Mouse (Mus musculus): Measurements from ENCODE around the gene Mtmr3.
"Not testable (repeated sequence)": the region's sequence is repeated elsewhere in the genome, so short reads cannot be mapped to it uniquely, and the experiment has no call there.

The Mtmr3 gene

GRCm38 (mm10) chr11:4601890-4602289 lies 7.2 kb upstream of the Mtmr3 start:
- in situ Hi-C loops (cut with MboI), result no loop called here

DNA sequence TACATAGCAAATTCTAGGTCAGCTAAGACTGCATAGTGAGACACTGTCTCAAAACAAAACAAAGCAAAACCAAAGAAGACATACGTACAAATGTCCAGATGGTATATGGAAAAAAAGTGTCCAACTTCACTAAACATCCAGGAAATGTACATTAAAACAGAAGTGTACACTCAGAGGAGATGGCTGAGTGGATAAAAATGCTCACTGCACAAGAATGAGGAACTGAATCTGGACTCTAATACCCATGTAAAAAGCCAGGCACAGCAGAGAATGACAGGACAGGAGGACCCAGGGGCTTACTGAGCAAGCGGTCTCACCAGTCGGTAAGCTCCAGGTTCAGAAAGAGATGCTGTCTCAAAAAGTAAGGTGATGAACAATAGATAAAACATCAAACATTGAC lies 5.3 kb upstream of the Mtmr3 start:
- in situ Hi-C loops (cut with MboI), result loop anchor here (5.0 kb wide), 1 partner anchor 37 kb away; the partner anchor contains the start of gene Ascc2

DNA sequence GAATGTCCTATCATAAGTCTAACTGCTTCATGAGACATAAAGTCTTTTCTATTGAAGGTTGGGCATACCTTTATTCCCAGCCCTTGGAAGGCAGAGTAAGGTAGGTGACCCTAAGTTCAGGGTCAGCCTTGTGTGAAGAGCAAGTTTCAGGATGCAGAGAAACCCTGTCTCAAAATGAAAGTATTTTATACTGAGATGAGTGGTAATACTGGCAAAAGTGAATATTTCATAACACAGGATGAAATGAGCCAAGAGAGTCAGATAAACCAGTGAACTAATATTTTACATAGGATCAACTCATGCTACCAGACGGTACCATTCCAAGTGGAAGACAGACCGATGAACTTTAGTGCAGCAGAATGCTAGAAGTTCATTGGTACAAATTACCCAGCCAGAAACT lies 3.7 kb upstream of the Mtmr3 start:
- in situ Hi-C loops (cut with MboI), result loop anchor here (5.0 kb wide), 1 partner anchor 39 kb away; the partner anchor contains the start of gene Ascc2

DNA sequence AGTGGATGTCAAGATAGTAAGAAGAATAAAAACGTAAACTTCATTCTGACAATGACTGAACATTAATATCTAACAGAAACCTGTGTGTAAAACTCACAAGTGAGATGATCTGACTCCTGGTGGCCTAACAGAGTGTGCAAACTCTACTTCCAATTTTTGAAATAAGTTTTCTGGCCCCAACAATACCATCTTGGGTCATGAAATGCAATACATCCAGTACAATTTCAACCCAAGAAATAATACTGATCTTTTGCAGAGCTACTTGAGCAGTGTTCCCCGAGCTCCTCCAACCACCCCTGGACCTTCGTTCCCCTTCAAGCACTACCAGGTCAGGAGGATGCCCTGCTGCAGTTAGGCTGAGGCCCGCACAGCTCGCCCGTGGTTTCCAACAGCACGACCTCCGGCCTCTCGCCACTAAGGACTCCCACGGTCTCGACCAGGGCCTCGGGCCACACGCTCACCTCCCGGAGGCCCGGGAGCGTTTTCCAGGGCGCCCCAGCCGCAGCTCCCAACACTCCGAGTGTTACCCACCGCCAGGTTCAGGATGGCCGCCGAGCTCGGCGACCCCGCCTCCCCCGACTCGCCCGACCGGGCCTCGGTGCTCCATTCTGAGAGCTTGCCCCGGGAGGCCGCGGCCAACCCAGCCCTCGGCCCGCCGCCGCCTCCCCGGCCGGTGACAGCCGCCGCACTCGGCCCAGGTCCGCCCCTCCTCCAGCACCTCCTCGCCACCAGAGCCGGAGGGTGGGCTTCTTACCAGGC lies 635 bp downstream of the Mtmr3 start:
- in situ Hi-C loops (cut with MboI), result no loop called here

- in situ Hi-C loops (cut with MboI), result no loop called here
These were observed 1.2 kb downstream of the Mtmr3 start for GRCm38 (mm10) chr11:4593491-4593848.

- in situ Hi-C loops (cut with MboI), result no loop called here
These were observed 2.9 kb downstream of the Mtmr3 start for GRCm38 (mm10) chr11:4591811-4592210.

DNA sequence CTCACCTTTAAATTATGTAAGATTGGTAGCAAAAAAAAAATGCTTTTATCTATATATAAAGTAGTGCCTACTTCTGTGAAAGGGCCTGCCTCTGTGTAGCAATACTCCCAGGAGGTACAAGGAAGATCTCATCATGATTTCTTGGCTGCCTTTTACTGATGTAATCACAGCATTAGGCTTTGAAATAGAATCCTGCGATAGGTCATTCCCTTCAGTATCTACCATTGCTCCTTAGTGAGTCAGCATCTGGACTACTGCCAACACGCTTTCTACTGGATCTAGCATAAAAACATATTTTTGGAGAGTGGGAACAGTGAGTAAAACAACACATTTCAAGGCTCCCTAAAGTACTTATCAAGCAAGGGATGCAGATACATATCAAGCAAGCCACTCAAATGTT lies 16.0 kb downstream of the Mtmr3 start:
- in situ Hi-C loops (cut with MboI), result no loop called here

DNA sequence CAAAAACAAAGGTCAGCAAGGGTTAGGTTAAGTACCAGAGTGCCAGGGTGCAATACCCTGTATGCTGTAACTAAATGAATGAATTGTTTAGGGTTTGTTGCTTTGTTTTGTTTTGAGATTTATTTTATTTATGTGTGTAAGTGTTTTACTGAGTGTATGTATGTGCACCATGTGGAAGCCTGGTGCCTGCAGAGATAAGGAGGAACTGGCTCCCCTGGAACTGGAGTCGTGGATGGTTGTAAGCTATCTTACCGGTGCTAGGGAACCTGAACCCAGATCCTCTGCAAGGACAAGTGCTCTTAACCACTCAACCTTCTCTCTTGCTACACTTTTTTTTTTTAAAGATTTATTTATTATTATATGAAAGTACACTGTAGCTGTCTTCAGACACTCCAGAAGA lies 17.6 kb downstream of the Mtmr3 start:
- in situ Hi-C loops (cut with MboI), result no loop called here

GRCm38 (mm10) chr11:4576090-4576732 lies 18.5 kb downstream of the Mtmr3 start:
- in situ Hi-C loops (cut with MboI), result not testable (repeated sequence)

DNA sequence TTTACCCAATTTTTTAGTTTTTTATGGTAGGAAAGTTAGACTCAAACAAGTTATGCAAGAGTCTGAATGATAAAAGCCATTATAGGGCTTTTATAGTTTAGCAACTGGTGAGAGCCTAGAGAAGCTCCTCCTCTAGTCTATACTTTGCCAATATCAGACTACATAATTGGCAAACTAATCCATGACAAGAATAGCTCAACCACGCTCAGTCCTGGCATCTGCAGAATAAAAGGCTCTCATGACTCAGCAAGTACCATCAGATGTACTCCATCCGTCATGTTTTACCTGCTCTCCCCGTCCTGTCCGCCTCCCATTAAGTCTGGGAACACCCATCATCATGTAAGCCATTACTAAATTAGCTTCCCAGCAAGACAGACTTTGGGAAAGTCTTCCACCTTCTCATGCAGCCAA lies 23.2 kb downstream of the Mtmr3 start:
- in situ Hi-C loops (cut with MboI), result no loop called here

DNA sequence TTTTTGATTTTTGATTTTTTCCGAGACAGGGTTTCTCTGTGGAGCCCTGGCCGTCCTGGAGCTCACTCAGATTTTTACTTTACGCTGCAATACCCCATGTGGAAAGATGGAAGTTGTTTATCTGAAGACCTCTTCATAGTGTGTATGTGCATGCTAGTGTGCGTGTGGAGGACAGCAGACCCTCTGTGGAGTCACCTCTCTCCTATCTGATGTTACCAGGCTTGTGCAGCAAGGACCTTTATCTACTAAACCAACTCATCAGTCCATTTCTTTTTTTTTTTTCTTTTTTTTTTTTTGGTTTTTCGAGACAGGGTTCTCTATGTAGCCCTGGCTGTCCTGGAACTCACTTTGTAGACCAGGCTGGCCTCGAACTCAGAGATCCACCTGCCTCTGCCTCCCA lies 28.3 kb downstream of the Mtmr3 start:
- in situ Hi-C loops (cut with MboI), result no loop called here

- in situ Hi-C loops (cut with MboI), result no loop called here
These were observed 29.1 kb downstream of the Mtmr3 start for GRCm38 (mm10) chr11:4565545-4565944.

GRCm38 (mm10) chr11:4553274-4554063 lies 41.2 kb downstream of the Mtmr3 start:
- in situ Hi-C loops (cut with MboI), result no loop called here

DNA sequence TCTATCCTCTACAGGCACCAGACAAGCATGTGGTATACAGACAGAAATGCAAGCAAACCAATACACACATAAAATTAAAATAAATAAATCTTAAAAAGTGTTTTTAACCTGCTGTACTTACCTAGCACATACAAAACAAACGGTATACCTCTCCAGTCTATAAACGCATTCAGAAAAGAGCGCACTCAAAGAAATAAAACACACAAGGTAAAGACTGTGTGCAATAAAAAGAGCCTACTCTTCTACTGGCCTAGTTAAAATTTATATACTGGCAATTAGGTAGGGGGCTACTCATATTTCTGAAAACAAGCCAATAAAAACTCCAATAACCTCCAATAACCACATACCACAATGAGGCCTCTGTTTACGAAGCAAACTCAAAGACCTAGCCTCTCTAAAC lies 47.1 kb downstream of the Mtmr3 start:
- in situ Hi-C loops (cut with MboI), result no loop called here

DNA sequence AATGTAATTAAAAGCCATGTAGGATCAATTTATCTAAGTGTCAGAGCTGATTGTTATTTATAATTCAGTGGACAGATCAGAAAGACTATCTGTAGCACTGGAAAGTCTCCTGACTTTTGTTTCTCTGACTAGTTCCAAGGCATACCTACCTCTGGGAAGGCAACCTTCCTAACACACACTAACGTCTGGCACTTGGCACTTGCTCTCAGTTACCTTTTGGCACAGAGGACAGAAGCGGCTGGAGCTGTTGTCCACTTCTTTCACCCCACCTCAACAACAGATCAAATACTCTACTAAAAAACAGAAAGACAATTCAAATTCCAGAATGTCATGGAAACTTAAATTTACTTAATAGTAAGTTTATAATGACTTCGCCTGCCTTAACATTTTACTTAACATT lies 48.7 kb downstream of the Mtmr3 start:
- in situ Hi-C loops (cut with MboI), result no loop called here

GRCm38 (mm10) chr11:4545401-4545800 lies 49.3 kb downstream of the Mtmr3 start:
- in situ Hi-C loops (cut with MboI), result no loop called here

DNA sequence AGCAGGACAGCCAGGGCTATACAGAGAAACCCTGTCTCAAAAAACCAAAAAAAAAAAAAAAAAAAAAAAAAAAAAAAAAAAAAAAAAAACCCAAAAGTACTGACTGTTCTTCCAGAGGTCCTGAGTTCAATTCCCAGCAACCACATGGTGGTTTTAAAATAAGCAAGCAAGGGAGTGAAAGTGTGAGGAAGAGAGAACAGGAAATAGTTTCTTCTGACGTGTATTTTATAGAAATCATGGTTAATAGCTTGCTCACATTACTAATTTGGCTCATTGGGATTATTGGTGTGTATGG lies 50.1 kb downstream of the Mtmr3 start:
- in situ Hi-C loops (cut with MboI), result not testable (repeated sequence)

GRCm38 (mm10) chr11:4543746-4544626 lies 50.7 kb downstream of the Mtmr3 start:
- in situ Hi-C loops (cut with MboI), result no loop called here

GRCm38 (mm10) chr11:4543040-4543551 lies 51.6 kb downstream of the Mtmr3 start:
- in situ Hi-C loops (cut with MboI), result no loop called here

DNA sequence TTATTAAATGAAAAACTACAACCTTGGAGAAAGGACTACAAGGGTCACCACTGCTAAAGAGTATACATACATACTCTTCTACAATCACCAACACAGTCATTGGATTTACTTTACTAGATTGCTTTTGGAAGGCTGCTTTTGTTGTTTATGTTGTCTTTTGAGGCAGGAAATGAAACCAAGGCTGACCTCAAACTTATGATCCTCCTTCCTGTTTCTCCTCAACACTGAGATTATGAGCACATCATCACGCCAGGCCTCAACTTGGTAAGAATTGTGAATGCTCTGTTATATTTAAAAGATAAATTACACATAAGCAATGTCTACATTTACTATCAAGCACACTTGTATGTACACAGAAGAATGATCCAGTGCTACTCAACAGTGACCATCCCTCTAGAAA lies 58.0 kb downstream of the Mtmr3 start:
- in situ Hi-C loops (cut with MboI), result no loop called here

- in situ Hi-C loops (cut with MboI), result no loop called here
These were observed 67.5 kb downstream of the Mtmr3 start for GRCm38 (mm10) chr11:4527132-4527531.
